Mouse (Mus musculus) spleen, postnatal 14 days (tissue): Measurements from ENCODE around the gene Slc41a1.

ENCODE experiments used
- DNase-seq, 2 experiments: peaks; one replicate each; pipeline ENCODE4 v3.0.0; 2021 to 2022; ENCODE audit warnings: low spot score in 2 of 2

Gene Slc41a1

GRCm38 (mm10) chr1:131827787-131828258 is 530 bp downstream of the Slc41a1 start:
- peak; percentile 79 to 80 for DNase-seq

- peak in 1 of 2 experiments; percentile 2 for DNase-seq
These were observed 1.2 kb downstream of the Slc41a1 start for GRCm38 (mm10) chr1:131828297-131829126.

- no peak for DNase-seq
These were observed 2.0 kb downstream of the Slc41a1 start for GRCm38 (mm10) chr1:131829279-131829678.

GRCm38 (mm10) chr1:131830561-131830960 is 3.3 kb downstream of the Slc41a1 start:
- DNase-seq, result no peak

- DNase-seq, result no peak
These were observed 3.8 kb downstream of the Slc41a1 start for GRCm38 (mm10) chr1:131830971-131831641.

GRCm38 (mm10) chr1:131837035-131837434 is 9.7 kb downstream of the Slc41a1 start:
- no peak for DNase-seq

- no peak for DNase-seq
These were observed 11.2 kb downstream of the Slc41a1 start for GRCm38 (mm10) chr1:131838542-131838941.

- DNase-seq, result no peak
These were observed 12.0 kb downstream of the Slc41a1 start for GRCm38 (mm10) chr1:131839279-131839678.

GRCm38 (mm10) chr1:131842221-131842620 is 14.9 kb downstream of the Slc41a1 start:
- no peak for DNase-seq

GRCm38 (mm10) chr1:131843758-131844157 is 16.5 kb downstream of the Slc41a1 start:
- no peak for DNase-seq

GRCm38 (mm10) chr1:131844883-131845282 is 17.6 kb downstream of the Slc41a1 start:
- DNase-seq, result no peak

- DNase-seq, result peak; percentile 21 to 42
These were observed 19.0 kb downstream of the Slc41a1 start for GRCm38 (mm10) chr1:131846255-131846654.

GRCm38 (mm10) chr1:131861811-131862210 is 34.5 kb downstream of the Slc41a1 start:
- DNase-seq, result no peak

GRCm38 (mm10) chr1:131865596-131865995 is 38.3 kb downstream of the Slc41a1 start:
- no peak for DNase-seq

- DNase-seq, result no peak
These were observed 39.2 kb downstream of the Slc41a1 start for GRCm38 (mm10) chr1:131866304-131866999.

- DNase-seq, result peak; percentile 74 to 85
These were observed 40.0 kb downstream of the Slc41a1 start, which contains the start of gene Rab29 for GRCm38 (mm10) chr1:131867093-131867945. Gene Rab29, plus strand, starts transcription at chr1:131867224.

GRCm38 (mm10) chr1:131867946-131868290 is 40.6 kb downstream of the Slc41a1 start:
- DNase-seq, result no peak

GRCm38 (mm10) chr1:131869561-131869960 is 42.3 kb downstream of the Slc41a1 start:
- no peak for DNase-seq

- no peak for DNase-seq
These were observed 45.6 kb downstream of the Slc41a1 start for GRCm38 (mm10) chr1:131872856-131873255.

- no peak for DNase-seq
These were observed 52.5 kb downstream of the Slc41a1 start for GRCm38 (mm10) chr1:131879816-131880215.

- peak in 1 of 2 experiments; percentile 43 for DNase-seq
These were observed 55.5 kb downstream of the Slc41a1 start for GRCm38 (mm10) chr1:131882787-131883186.
